In the genomic region with DNA sequence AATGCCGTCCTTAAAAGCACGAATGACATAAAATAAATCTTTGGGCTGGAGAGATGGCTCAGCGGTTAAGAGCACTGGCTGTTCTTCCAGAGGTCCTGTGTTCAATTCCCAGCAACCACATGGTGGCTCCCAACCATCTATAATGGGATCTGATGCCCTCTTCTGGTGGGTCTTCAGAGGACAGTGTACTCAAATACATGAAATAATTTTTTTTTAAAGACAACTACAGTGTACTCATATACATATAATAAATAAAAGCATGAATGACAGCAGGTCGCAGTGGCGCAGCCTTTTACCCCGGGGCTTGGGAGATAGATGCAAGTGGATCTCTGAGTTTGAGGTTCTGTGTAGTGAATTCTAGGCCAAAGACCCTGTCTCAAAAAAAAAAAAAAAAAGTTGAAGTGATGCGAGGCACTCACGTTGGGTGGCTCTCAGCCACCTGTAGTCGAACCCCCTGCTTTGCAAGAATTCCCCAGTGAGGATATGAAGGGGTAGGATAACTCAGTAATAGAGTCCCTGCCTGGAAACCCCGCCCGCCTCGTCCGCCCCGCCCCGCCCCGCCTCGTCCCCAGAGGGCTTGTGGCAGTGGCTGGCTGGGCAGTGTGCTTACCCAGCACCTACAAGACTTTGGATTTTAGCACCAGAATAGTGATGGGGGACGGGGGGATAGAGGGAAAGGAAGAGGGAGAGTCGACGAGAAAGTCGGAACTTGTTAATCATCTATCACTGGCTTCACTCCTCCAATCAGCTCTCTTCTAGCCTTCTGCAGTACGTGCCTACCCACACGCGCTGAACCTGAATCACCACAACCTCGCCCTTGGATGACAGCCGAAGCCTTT, we compare ENCODE assay signal across 1 mouse cellular context.
TF ChIP-seq lines count a peak whose summit lies in the region.

No protein-coding gene starts in this region.

TF ChIP-seq in C2C12, 6 proteins besides CTCF, POLR2A, EP300 and RAD21:
- TF ChIP-seq USF1 (IDR thresholded peaks at IDR 0.05; ENCODE audit: low read depth) (no peak), MAX (IDR thresholded peaks at IDR 0.05) (peak; percentile 46), MYOG (IDR thresholded peaks at IDR 0.05; ENCODE audit: control insufficient read depth, extremely low read depth, insufficient read length) (no peak)
